Mouse (Mus musculus): ENCODE data around the gene Nubp1.

- TF ChIP-seq CTCF (IDR thresholded peaks at IDR 0.05; ENCODE audit: low read depth) = no peak
- no peak for TF ChIP-seq EP300 (IDR thresholded peaks at IDR 0.05; ENCODE audit: low read depth)
These were observed 37.2 kb downstream of the Nubp1 start for GRCm38 (mm10) chr16:10448931-10449330.

All from liver, embryonic 14.5 days (tissue).